In the genomic region with DNA sequence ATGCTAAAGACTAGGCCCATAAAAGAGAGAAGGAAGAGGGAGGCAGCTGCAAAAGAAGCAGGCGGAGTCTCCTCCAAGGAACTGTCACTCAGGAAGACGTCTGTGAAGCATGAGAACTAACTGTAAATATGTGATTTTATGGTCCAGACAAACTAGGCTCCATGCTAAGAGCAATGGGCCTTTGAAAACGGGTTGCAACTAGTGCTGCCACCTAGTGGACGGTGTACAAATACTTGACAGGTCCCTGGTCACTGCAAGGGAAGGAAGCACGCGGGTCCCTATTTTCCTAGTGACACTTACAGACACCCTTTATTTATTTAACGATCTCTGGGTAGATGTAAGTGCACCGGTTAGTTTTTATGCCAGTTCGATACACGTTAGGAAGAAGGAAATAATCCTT, we compare ENCODE assay signal across 9 mouse cellular contexts. TPM values are rescaled to one million over a fixed set of nuclear protein-coding genes. Genes with fewer than 3 reads are reported as not detected.
DNase-seq lines count a peak whose midpoint lies in the region; ATAC-seq and TF ChIP-seq lines count a peak whose summit lies in the region.
"Had no signal": no experiment of that assay in that cellular context is flagged by ENCODE, and none has a peak within 500 bp of the region (broad histone marks: within the 10 kb centered on the region; RNA-seq: fewer than 3 reads in every experiment).

No protein-coding gene starts in this region.

- H3K27me3 ChIP-seq in liver, adult 2 months (ENCODE audit: control insufficient read depth, insufficient read depth, low read length): no peaks in the 10 kb centered on the region
- H3K27me3 ChIP-seq in stomach, postnatal 0 days (ENCODE audit: control insufficient read depth, insufficient read depth, low read length): no peaks in the 10 kb centered on the region
- H3K27me3 ChIP-seq: embryonic facial prominence, embryonic 13.5 days had no signal

- H3K36me3 ChIP-seq in liver, adult 2 months (ENCODE audit: control insufficient read depth, insufficient read depth, low read length): no peaks in the 10 kb centered on the region
- H3K36me3 ChIP-seq in stomach, postnatal 0 days (ENCODE audit: control insufficient read depth, insufficient read depth, low read length): no peaks in the 10 kb centered on the region
- H3K36me3 ChIP-seq: embryonic facial prominence, embryonic 13.5 days had no signal

- H3K4me3 ChIP-seq in liver, adult 2 months (ENCODE audit: insufficient read depth, low read depth, low read length): no peak overlapping the region
- no peak overlapping the region for H3K4me3 ChIP-seq in stomach, postnatal 0 days (ENCODE audit: low read depth, low read length)
- H3K4me3 ChIP-seq: embryonic facial prominence, embryonic 13.5 days had no signal

- no peak overlapping the region for H3K4me2 ChIP-seq in stomach, postnatal 0 days (replicated peaks; ENCODE audit: low read depth)
- H3K4me2 ChIP-seq: embryonic facial prominence, embryonic 13.5 days had no signal

- 12% methylated on average over 10 of the region's 10 CpGs for WGBS in liver, adult 2 months
- WGBS in stomach, postnatal 0 days: 12% methylated on average over 10 of the region's 10 CpGs

- H3K9me3 ChIP-seq in stomach, postnatal 0 days (ENCODE audit: control insufficient read depth, low read length): no peaks in the 10 kb centered on the region
- H3K9me3 ChIP-seq: embryonic facial prominence, embryonic 13.5 days had no signal

- DNase-seq in 416B (ENCODE audit: low read depth): peak; percentile 73
- peak; percentile 66 for DNase-seq in adrenal gland, adult 2 months
- peak; percentile 90 for DNase-seq in embryo, embryonic 10.5 days (ENCODE audit: low spot score)
- peak; percentile 30 to 39 for DNase-seq in gastrocnemius, postnatal 36 days
- peak; percentile 77 for DNase-seq in kidney, adult 9 months
- DNase-seq in liver, adult 2 months (ENCODE audit: extremely low read depth, low read depth, low spot score): peak; percentile 59
- DNase-seq in natural killer cell, adult 2 months (ENCODE audit: low spot score in 2 of 2): peak; percentile 54 to 70
- DNase-seq in stomach, postnatal 0 days (ENCODE audit: low spot score): peak; percentile 77

- TF ChIP-seq CTCF in liver, adult 2 months (IDR thresholded peaks at IDR 0.05; ENCODE audit: low read depth, low read length): peak; percentile 75
- TF ChIP-seq CTCF in stomach, postnatal 0 days (IDR thresholded peaks at IDR 0.05; ENCODE audit: low read depth): peak; percentile 91

- H3K27ac ChIP-seq in liver, adult 2 months (replicated peaks; ENCODE audit: insufficient read depth, low read depth, low read length): no peak overlapping the region
- no peak overlapping the region for H3K27ac ChIP-seq in stomach, postnatal 0 days (replicated peaks)
- H3K27ac ChIP-seq: embryonic facial prominence, embryonic 13.5 days had no signal

- H3K79me2 ChIP-seq in liver, adult 2 months (ENCODE audit: control insufficient read depth, insufficient read depth, low read length): no peaks in the 10 kb centered on the region

- intact Hi-C loops in gastrocnemius, postnatal 36 days (cut with DNase I): loop anchor here (2.0 kb wide), 3 partner anchors 41 to 703 kb away; no protein-coding TSS in a partner anchor

- H3K9ac ChIP-seq in liver, adult 2 months (ENCODE audit: low read depth, low read length): no peak overlapping the region
- no peak overlapping the region for H3K9ac ChIP-seq in stomach, postnatal 0 days (ENCODE audit: low read length)
- H3K9ac ChIP-seq: embryonic facial prominence, embryonic 13.5 days had no signal

- H3K4me1 ChIP-seq in liver, adult 2 months (ENCODE audit: control insufficient read depth, insufficient read depth, low read length): no peaks in the 10 kb centered on the region
- no peaks in the 10 kb centered on the region for H3K4me1 ChIP-seq in stomach, postnatal 0 days (replicated peaks; ENCODE audit: control insufficient read depth, insufficient read depth)
- H3K4me1 ChIP-seq: embryonic facial prominence, embryonic 13.5 days had no signal

- no peak for TF ChIP-seq EP300 in stomach, postnatal 0 days (optimal IDR thresholded peaks at IDR 0.05)

- 0 out of 2 replicates have a peak, but pooled peaks have one; percentile 29 for ATAC-seq in stomach, postnatal 0 days (ENCODE audit: low FRiP score, low TSS enrichment)

- TF ChIP-seq POLR2A in liver, adult 2 months (IDR thresholded peaks at IDR 0.05; ENCODE audit: extremely low read depth, insufficient read depth, low read length): no peak

RNA-seq across cellular contexts. Expression of gene Fsip1, which starts 10.9 kb away (rescaled TPM):
- under 1 TPM; 0.37 to 0.45 TPM for total RNA-seq in adrenal gland, adult 2 months (2021)
- polyA plus RNA-seq in adrenal gland, adult 2 months (2012; rRNA removed): not detected in 2 replicates
- not detected for total RNA-seq in gastrocnemius, postnatal 36 days (2021)
- total RNA-seq in liver, adult 2 months (2014; rRNA removed): 0.09 TPM in 1 of 2 replicates, not detected in the other
- 0.05 TPM in 1 of 2 replicates, not detected in the other for polyA plus RNA-seq in liver, adult 2 months (2012; rRNA removed)
- 0.07 and 0.17 TPM in 2 replicates for polyA plus RNA-seq in stomach, postnatal 0 days (2015; fragmentation: Nextera tagmentation; extraction: Ambion mirVana)

Comparison
In these comparisons a context has a peak if more than half of its experiments do, and no peak if none do; other contexts are left out.
1. DNase-seq: peak in every context shown above with its lines; median percentile 90 in embryo, embryonic 10.5 days; 77 in kidney, adult 9 months; 77 in stomach, postnatal 0 days; 73 in 416B; 66 in adrenal gland, adult 2 months; 62 in natural killer cell, adult 2 months; 59 in liver, adult 2 months; 34 in gastrocnemius, postnatal 36 days.